Mouse (Mus musculus) C2C12 (cell line): ENCODE data around the gene Nav1. TPM values are rescaled to one million over a fixed set of nuclear protein-coding genes. Genes with fewer than 3 reads are reported as not detected.

Source experiments
- H3K27me3 ChIP-seq: one replicate; pipeline ENCODE4 v1.6.1; 2011; ENCODE audit not compliant: control insufficient read depth, insufficient read depth, insufficient read length
- H3K36me3 ChIP-seq: one replicate; pipeline ENCODE4 v1.6.1; 2011; ENCODE audit not compliant: control insufficient read depth, insufficient read depth
- H3K4me3 ChIP-seq: one replicate; pipeline ENCODE4 v1.5.1; 2011; ENCODE audit warnings: mild to moderate bottlenecking, control low read depth; ENCODE audit not compliant: poor library complexity, insufficient read depth, severe bottlenecking
- H3K79me2 ChIP-seq: one replicate; pipeline ENCODE4 v1.6.1; 2011; ENCODE audit not compliant: control insufficient read depth, insufficient read depth
- H3K79me3 ChIP-seq: one replicate; pipeline ENCODE4 v1.6.1; 2011; ENCODE audit warnings: low read depth, control low read depth
- H3ac ChIP-seq: one replicate; pipeline ENCODE3; 2011; ENCODE audit warnings: low read depth; ENCODE audit not compliant: control insufficient read depth, insufficient read length
- CEBPB ChIP-seq: IDR thresholded peaks from one replicate; pipeline ENCODE4 v1.6.1; 2011; ENCODE audit warnings: low read depth, mild to moderate bottlenecking, control low read depth, moderate library complexity
- CTCF ChIP-seq: IDR thresholded peaks from one replicate; pipeline ENCODE4 v1.5.1; 2011; ENCODE audit not compliant: control insufficient read depth, insufficient read depth, insufficient read length
- FOSL1 ChIP-seq: IDR thresholded peaks from one replicate; pipeline ENCODE4 v1.8.0; 2011; ENCODE audit warnings: mild to moderate bottlenecking, low read length; ENCODE audit not compliant: poor library complexity, insufficient read depth, severe bottlenecking
- MAX ChIP-seq: IDR thresholded peaks from one replicate; pipeline ENCODE4 v1.6.1; 2011; ENCODE audit warnings: mild to moderate bottlenecking, control low read depth
- MYOD1 ChIP-seq: IDR thresholded peaks from one replicate; pipeline ENCODE4 v1.6.1; 2011; ENCODE audit warnings: low read depth; ENCODE audit not compliant: control insufficient read depth, insufficient read length
- MYOG ChIP-seq: IDR thresholded peaks from one replicate; pipeline ENCODE4 v1.6.1; 2011; ENCODE audit not compliant: control insufficient read depth, insufficient read length; ENCODE audit errors: extremely low read depth
- USF1 ChIP-seq: IDR thresholded peaks from one replicate; pipeline ENCODE4 v1.6.1; 2011; ENCODE audit warnings: low read depth, mild to moderate bottlenecking, control low read depth, moderate library complexity
- polyA plus RNA-seq: library from polyadenylated mRNA; unstranded; fragments of >200 nt; fragmentation: generic; extraction: Trizol; gene quantifications from one replicate; pipeline ENCODE4 v1.2.1, GENCODE M21; 2012; ENCODE audit warnings: missing spikeins

The Nav1 gene
- polyA plus RNA-seq, 1 experiment = 22.2 TPM

GRCm38 (mm10) chr1:135520550-135521168 lies 86.4 kb downstream of the Nav1 start:
- H3K27me3 ChIP-seq = no peaks in the 10 kb centered on the region
- peaks cover 8% of the 10 kb centered on the region for H3K79me3 ChIP-seq
- H3K79me2 ChIP-seq = peaks cover 8% of the 10 kb centered on the region
- no peak overlapping the region for H3ac ChIP-seq
- TF ChIP-seq MAX (no peak), USF1 (no peak), CEBPB (no peak), FOSL1 (no peak), CTCF (no peak), MYOD1 (no peak), MYOG (no peak)
- H3K4me3 ChIP-seq = no peak overlapping the region
- H3K36me3 ChIP-seq = peaks cover 8% of the 10 kb centered on the region

- no peaks in the 10 kb centered on the region for H3K27me3 ChIP-seq
- TF ChIP-seq CTCF = no peak
- no peak for TF ChIP-seq FOSL1
- no peak for TF ChIP-seq CEBPB
- TF ChIP-seq MYOG = no peak
- TF ChIP-seq USF1 = no peak
- TF ChIP-seq MYOD1 = no peak
- no peak for TF ChIP-seq MAX
- H3K4me3 ChIP-seq = no peak overlapping the region
- H3K79me3 ChIP-seq = peaks cover 7% of the 10 kb centered on the region
- no peak overlapping the region for H3ac ChIP-seq
- peaks cover 14% of the 10 kb centered on the region for H3K79me2 ChIP-seq
- peaks cover 5% of the 10 kb centered on the region for H3K36me3 ChIP-seq
Measured at GRCm38 (mm10) chr1:135518661-135519060, 88.4 kb downstream of the Nav1 start.

GRCm38 (mm10) chr1:135517469-135517868 lies 89.6 kb downstream of the Nav1 start:
- no peaks in the 10 kb centered on the region for H3K36me3 ChIP-seq
- no peak overlapping the region for H3ac ChIP-seq
- H3K27me3 ChIP-seq = no peaks in the 10 kb centered on the region
- no peak for TF ChIP-seq USF1
- no peak for TF ChIP-seq MYOD1
- no peak for TF ChIP-seq MYOG
- TF ChIP-seq CTCF = no peak
- no peak for TF ChIP-seq MAX
- peaks cover 6% of the 10 kb centered on the region for H3K79me2 ChIP-seq
- H3K4me3 ChIP-seq = no peak overlapping the region
- peaks cover 5% of the 10 kb centered on the region for H3K79me3 ChIP-seq

- no peak for TF ChIP-seq MYOD1
- no peak for TF ChIP-seq MAX
- no peak for TF ChIP-seq FOSL1
- no peak for TF ChIP-seq MYOG
- TF ChIP-seq USF1 = no peak
- no peak for TF ChIP-seq CTCF
- TF ChIP-seq CEBPB = no peak
- peaks cover 5% of the 10 kb centered on the region for H3K79me3 ChIP-seq
- H3K27me3 ChIP-seq = no peaks in the 10 kb centered on the region
- H3K79me2 ChIP-seq = peaks cover 6% of the 10 kb centered on the region
- H3K4me3 ChIP-seq = no peak overlapping the region
- no peak overlapping the region for H3ac ChIP-seq
- H3K36me3 ChIP-seq = no peaks in the 10 kb centered on the region
Measured at GRCm38 (mm10) chr1:135516511-135517305, 90.4 kb downstream of the Nav1 start.

GRCm38 (mm10) chr1:135515633-135516238 lies 91.4 kb downstream of the Nav1 start:
- H3K4me3 ChIP-seq = no peak overlapping the region
- TF ChIP-seq FOSL1 (no peak), CEBPB (no peak), CTCF (no peak), USF1 (no peak)
- H3ac ChIP-seq = no peak overlapping the region

More at GRCm38 (mm10) chr1:135515633-135516238, 91.4 kb downstream of the Nav1 start:
- Histone ChIP-seq H3K79me2 (peaks cover 6% of the 10 kb centered on the region), H3K79me3 (peaks cover 5% of the 10 kb centered on the region), H3K27me3 (no peaks in the 10 kb centered on the region), H3K36me3 (no peaks in the 10 kb centered on the region)
